Mouse (Mus musculus): ENCODE measurements around the gene Birc5. TPM values are rescaled to one million over a fixed set of nuclear protein-coding genes. Genes with fewer than 3 reads are reported as not detected.

The Birc5 gene
- total RNA-seq, 2 experiments from 2014 or later, result 4.2 TPM

Other genes starting within 250 kb of the Birc5 start
- gene Tnrc6c, start 195.0 kb upstream of the Birc5 start, total RNA-seq (2021), result 10 to 100 TPM; 16.5 to 18.1 TPM
- 1 to 10 TPM; 1.1 TPM for gene Tmc8, start 67.2 kb upstream of the Birc5 start, total RNA-seq (2021)
- gene Tmc6, start 67.1 kb upstream of the Birc5 start, total RNA-seq (2021), result 10 to 100 TPM in 1 of 2 experiments, 1 to 10 TPM in 1; 9.4 to 15.4 TPM
- not detected for gene 6030468B19Rik, start 51.6 kb upstream of the Birc5 start, total RNA-seq (2021)
- 1 to 10 TPM in 1 of 2 experiments, under 1 TPM in 1; 0.73 to 1.5 TPM for gene Gm20708, start 39.6 kb upstream of the Birc5 start, total RNA-seq (2021)
- 100 to 1,000 TPM; 104 to 111 TPM for gene Syngr2, start 39.6 kb upstream of the Birc5 start, total RNA-seq (2021)
- 1 to 10 TPM; 3.5 to 3.6 TPM for gene Afmid, start 23.3 kb upstream of the Birc5 start, total RNA-seq (2021)
- 1 to 10 TPM; 5.4 to 5.8 TPM for gene Tk1, start 23.2 kb upstream of the Birc5 start, total RNA-seq (2021)
- gene Tmem235, start 11.5 kb downstream of the Birc5 start, total RNA-seq (2021), result not detected
- 1 to 10 TPM; 5.8 to 7.5 TPM for gene Tha1, start 24.2 kb downstream of the Birc5 start, total RNA-seq (2021)
- 1 to 10 TPM; 2.9 to 3.7 TPM for gene Socs3, start 120.8 kb downstream of the Birc5 start, total RNA-seq (2021)
- gene Pgs1, start 137.0 kb downstream of the Birc5 start, total RNA-seq (2021), result 10 to 100 TPM; 15.6 to 17.1 TPM